Mouse (Mus musculus): ENCODE data around the gene Pp2d1.

Gene Pp2d1

DNA sequence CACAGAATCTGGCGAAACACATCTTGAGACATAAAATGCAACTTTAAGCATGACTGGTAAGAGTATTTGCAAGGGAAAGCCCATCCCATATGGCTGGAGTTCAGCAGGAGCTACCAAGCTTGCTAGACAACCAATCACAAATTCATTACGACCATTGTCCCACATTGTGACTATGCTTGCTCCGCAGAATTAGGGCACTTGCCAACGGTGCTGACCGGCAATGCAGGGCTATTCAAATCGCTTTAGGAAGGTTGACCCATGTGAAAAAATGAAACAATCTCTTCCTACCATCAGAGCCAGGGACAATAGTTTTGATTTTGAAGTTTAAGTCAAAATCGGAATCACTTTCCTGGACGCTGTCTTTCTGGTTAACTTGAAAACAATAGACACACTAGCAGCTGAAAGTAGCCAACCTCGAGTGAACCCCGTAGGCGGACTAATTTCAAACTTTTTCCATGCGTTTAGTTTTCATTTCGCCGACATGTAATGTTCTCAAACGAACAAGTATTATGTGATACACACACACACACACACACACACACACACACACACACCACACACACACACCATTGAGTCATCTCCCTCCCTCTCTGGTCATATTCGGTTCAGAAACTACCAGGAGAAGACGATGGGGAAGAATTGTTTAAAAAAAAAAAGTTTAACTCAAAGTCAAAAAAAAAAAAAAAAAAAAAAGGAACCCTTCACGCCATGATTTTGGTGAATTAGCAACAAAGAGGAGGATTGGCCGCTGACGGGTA lies 27.1 kb upstream of the Pp2d1 start, which contains the start of gene Kat2b:
TSS of gene Kat2b (plus strand) at position 701 of the 758 bp plus-strand sequence.
- peak; percentile 71 to 77 for DNase-seq

DNA sequence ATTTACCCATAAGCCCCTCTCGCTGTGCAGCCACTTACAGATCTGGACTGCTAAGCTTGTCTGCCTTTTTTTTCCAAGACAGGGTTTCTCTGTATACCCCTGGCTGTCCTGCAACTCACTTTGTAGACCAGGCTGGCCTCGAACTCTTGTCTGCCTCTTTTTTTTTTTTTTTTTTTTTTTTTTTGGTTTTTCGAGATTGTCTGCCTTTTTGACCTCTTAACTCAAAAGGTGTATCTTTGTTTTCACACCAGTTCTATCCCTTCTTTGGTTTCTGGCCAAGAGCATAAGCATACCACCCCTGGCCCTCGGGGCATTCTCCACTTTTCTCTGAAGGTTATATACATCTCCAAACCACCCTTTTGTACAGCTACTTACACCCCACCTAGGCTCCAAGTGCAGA lies 25.6 kb upstream of the Pp2d1 start:
- no peak for DNase-seq

DNA sequence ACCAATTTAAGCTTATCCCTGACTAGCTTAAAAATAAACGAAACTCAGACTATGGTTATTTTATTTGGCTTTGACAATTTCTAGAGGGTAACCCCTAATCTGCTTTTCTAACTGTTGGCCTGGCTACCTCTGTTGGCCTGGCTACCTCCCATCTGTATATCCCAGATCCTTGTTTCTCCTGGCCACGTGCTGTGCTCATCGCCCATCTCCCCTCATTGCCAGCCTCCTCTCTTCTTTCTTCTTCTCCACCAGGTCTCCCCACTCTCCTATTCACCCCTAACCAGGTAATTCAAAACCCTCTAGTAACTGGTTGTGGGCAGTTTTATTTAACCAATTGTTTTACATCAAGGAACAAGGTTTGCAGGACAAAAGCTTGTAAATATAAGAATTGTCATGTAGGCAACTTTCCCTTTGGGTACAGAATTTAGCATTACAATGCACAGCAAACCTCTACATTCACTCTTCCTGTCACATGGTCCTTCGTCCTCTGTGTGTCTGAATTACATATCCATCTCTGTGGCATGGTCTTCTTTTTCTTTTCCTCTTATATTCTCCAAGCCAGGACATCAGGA lies 22.3 kb upstream of the Pp2d1 start:
- no peak for DNase-seq

- DNase-seq, result no peak
Observed at GRCm38 (mm10) chr17:53559646-53560045, 20.4 kb upstream of the Pp2d1 start.

- no peak for DNase-seq
Observed at GRCm38 (mm10) chr17:53557443-53557842, 18.2 kb upstream of the Pp2d1 start.

DNA sequence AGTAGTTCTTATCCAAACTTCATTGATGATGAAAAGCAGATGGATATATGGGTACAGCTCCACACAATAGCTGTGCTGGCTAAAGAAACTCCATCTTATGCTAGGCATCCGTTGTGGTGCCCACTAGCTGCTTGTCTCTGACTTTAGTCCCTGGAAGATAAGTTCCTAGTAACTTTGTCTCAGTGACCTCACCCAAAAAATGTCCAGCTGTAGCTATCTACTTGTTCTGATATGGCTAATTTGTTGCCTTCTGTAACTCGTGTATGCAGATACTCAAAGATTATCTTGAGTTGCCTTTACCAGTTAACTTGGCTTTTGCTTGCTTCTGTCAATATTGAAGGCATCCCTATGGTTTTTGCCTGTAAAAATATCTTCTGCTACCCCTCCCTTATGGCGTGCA lies 15.6 kb upstream of the Pp2d1 start:
- DNase-seq, result no peak

DNA sequence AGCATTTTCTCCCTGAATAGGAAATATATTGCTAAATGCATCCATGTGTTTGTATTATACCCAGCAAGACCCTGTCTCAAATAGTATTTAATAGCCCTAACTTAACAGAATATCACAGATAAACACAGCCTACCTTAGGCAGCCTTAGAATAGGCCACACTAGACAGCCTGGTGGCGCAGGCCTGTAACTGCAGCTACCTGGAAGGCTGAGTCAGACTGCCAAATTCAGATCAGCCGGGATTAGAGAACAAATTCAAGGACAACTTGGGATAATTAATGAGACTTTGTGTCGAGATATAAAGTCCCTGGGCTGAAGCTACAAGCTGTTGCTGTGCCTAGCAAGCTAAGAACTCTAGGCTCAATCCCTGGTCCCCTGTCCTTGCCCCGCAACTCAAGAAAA lies 14.8 kb upstream of the Pp2d1 start:
- peak in 1 of 2 experiments; percentile 40 for DNase-seq

DNA sequence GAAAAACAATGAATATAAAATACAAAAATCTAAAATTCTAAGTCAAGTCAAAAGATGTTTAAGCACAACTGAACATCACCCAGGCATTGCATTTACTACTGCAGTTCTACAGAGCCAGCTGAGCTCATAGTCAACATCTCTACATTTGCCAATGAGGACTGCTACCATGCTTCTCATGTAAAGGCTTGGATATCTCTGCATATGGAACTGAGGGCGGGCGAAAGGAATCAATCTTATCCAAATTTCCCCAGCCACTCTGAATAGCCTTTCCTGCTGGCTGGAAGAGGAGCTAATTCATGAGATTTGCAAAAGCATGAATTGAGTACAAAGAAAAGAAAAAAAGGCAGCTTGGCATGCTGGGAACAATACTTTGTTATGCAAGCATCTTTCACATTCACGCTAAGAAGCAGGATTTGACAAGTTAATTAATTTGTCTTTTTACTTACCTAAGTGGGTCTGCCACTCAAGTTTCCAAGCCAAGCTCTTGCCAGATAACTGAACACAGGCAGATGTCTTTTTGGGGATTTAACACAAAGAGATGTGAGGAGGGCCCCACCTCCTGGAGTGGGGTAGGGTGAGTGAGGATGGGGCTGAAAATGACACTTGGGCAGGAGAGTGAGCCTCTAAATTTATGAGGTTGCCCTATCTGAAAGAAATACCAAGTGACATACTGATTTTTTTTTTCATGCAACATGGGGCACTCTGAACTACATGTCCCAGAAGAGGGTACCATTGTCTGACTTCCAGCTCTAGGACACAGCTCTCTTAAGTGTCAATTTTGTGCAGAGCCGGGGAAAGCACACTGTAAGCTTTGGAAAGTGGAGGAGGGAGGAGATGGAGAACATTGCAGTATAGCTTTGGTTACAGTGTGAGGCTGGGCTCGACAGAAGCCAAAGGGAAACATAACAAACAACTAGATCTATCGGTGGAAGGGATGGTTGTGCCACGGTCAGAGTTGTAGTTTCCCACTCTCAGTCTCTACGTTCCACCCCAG lies 12.4 kb upstream of the Pp2d1 start:
- no peak for DNase-seq

GRCm38 (mm10) chr17:53543591-53544324 lies 4.5 kb upstream of the Pp2d1 start:
- DNase-seq, result peak in 1 of 2 experiments; percentile 15

- no peak for DNase-seq
Observed at GRCm38 (mm10) chr17:53542536-53542935, 3.3 kb upstream of the Pp2d1 start.

DNA sequence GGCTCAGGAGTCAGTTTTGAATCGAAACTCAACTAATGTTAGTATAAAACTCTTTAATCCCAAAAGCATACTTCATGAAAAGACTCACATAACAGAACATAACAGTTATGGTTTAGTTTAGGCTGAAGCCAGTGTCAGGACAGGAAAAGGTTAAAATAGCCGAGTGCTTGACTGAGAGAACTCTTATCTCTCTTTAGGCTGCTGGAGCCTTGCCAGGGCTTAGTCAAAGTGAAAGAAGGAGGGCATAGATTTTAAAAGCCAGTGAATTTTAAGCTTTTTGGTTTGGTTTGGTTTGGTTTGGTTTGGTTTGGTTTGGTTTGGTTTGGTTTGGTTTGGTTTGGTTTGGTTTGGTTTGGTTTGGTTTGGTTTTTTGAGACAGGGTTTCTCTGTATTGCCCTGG lies 6.8 kb downstream of the Pp2d1 start:
- no peak for DNase-seq

- peak in 1 of 2 experiments; percentile 34 for DNase-seq
Observed at GRCm38 (mm10) chr17:53531160-53531559, 8.1 kb downstream of the Pp2d1 start.

DNA sequence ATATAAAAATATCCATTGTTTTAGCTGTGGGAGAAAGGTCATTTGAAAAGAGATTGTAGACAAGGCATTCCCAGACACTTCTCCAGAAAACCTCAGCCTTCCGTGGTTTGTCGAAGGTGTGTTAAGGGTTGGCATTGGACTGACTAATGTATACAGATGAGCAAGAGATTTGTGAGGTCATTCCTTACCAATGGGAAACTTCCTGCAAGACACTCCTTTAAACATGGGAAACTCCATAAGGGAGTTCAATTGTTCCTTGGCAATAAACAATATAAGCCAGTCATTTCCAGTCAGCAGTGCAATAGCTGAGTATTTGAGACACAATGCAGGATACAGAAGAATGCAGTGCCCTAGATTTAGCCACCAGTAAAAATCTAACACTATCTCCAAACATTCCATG lies 11.2 kb downstream of the Pp2d1 start:
- DNase-seq, result no peak

DNA sequence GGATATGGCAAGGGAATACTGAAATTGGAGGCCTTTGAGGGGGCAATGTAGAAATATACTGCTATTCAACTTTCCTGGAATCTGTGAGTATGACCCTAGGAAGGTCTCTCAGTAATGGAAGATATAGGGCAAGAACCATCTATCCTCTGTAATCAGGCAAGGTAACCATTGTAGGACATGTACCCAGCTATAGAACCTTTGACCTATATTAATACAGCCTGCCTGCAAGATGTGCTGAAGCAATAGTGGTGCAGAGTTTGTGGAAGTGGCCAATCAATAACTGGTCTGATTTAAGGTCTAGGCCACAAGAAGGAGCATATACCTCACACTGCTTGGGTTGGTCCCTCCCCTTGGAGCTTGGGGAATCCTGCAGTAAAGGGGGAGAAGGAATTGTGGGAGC lies 18.7 kb downstream of the Pp2d1 start:
- DNase-seq, result no peak

DNA sequence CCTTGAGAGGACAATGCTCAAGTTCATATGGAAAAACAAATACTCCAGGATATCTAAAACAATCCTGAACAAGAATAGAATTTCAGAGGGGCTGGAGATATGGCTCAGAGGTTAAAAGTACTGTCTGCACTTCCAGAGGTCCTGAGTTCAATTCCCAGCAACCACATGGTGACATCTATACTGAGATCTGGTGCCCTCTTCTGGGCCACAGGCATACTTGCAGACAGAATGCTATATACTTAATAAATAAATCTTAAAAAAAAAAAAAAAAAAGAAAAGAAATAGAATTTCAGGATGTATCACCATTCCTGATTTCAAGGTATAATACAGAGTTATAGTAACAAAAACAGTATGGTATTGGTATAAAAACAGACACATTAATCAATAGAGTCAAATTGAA lies 19.9 kb downstream of the Pp2d1 start:
- no peak for DNase-seq

DNA sequence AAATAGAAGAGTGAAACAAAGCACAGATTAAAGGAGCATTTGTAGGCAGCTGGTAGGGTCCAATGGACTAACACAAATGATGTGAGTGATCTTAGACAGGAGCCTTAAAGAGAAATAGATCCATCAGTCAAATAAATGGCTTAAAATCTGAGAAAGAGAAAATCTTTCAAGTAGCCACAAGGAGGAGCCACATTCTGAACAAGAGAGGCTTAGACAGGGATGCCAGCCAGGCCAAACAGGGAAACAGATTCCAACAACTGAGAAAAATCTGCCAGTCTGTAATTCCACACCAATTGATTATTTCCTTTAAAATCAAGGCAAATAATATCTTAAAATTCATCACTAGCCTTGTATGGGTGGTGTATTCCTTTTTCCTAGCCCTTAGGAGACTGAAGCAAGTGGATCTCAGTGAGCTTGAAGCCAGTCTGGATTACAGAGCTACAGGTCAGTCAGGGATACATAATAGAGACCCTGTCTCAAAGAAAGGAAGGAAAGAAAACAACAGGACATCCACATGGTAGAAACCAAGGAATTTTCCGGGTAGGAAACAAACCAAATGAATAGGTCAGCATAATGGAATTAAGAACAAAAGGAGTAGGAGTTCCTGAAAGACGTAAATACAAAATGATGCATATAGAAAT lies 26.8 kb downstream of the Pp2d1 start:
- peak; percentile 37 to 64 for DNase-seq

DNA sequence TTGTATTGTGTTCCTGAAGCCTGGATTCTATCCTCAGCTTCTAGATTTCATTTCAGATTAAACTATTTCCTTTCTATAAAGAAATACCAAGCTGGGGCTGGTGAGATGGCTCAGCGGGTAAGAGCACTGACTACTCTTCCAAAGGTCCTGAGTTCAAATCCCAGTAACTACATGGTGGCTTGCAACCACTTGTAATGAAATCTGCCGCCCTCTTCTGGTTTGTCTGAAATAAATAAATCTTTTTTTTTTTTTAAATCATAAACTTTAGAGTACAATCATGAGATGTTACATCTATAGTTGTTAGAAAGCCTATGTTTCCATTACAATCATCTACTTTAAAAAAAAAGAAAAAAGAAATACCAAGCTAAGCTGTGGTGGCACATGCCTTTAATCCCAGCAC lies 36.3 kb downstream of the Pp2d1 start:
- DNase-seq, result no peak

DNA sequence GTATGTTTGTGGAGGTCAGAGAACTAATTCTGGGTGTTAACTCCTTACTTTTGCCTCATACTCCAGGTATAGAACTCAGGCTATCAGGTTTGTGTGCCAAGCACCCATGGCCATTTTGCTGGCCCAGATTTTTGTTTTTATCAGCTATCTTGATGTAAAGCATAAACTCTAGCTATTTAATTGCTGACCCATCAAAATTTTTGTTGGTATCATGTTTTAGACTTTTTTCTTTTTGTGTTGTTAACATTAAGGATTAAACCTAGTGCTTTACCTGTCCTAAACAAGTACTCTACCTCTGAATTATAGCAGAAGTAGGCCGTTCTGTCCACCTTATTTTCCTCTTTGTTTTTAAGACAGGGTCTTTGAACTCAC lies 50.3 kb downstream of the Pp2d1 start:
- no peak for DNase-seq

- DNase-seq, result no peak
Observed at GRCm38 (mm10) chr17:53488291-53489006, 50.8 kb downstream of the Pp2d1 start.

DNA sequence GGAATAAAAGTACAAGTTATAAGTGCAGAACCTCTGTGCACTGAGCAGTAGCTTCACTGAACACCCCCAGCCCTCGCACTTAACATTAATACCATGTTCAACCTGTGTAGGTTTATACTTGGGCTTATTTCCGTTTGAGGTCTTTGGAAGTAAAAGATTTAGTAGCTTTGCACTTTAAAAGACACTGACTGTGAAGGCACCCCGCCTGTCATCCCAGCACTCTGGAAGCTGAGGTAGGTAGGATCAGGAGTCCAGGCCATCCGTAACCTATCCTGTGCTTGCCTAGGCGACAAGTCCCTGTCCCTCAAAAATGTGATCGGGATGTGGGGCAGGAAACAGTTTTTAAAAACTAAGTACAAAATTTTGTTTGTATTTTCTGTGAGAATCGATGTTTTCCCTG lies 58.8 kb downstream of the Pp2d1 start:
- DNase-seq, result no peak

GRCm38 (mm10) chr17:53479604-53480041 lies 59.6 kb downstream of the Pp2d1 start:
- peak in 1 of 2 experiments; percentile 62 for DNase-seq
